Mouse (Mus musculus): ENCODE measurements around the gene Sult3a1.
"Not testable (repeated sequence)": the region's sequence is repeated elsewhere in the genome, so short reads cannot be mapped to it uniquely, and the experiment has no call there.

The Sult3a1 gene

DNA sequence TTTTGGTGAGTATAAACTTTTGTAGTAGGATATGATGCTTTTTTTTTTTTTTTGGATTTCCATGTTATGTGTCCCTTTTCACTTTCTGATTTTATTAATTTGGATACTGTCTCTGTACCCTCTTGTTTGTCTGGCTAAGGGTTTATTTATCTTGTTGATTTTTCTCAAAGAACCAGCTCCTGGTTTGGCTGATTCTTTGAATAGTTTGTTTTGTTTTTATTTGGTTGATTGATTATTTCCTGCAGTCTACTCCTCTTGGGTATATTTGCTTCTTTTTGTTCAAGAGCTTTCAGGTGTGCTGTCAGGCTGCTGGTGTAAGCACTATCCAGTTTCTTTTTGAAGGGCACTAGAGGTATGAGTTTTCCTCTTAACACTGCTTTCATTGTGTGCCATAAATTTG is at the start of gene Sult3a1:
Sult3a1 (plus strand) TSS at position 301 of the 400 bp plus-strand sequence.
- in situ Hi-C loops (cut with MboI, MseI) = no loop called here

DNA sequence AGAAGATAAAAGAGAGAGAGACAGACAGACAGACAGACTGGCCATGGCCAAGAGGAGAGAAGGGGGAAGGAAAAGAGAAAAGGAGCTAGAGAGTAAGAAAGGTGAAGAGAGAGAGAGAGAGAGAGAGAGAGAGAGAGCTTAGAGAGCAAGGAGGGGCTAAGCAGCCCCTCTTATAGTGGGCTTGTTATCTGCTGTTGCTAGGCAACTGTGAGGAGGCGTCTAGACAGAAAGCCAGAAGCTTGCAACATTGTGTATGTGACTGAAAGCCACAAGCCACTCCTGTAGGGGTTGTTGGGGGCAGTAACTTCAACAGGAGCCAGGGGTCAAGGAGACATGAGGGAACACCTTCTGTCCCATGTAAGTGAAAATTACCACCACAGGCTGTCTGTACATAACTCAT is 45.7 kb upstream of the Sult3a1 start:
- in situ Hi-C loops (cut with MboI, MseI) = no loop called here

GRCm38 (mm10) chr10:33814266-33814665 is 43.3 kb upstream of the Sult3a1 start:
- in situ Hi-C loops (cut with MboI, MseI) = no loop called here

DNA sequence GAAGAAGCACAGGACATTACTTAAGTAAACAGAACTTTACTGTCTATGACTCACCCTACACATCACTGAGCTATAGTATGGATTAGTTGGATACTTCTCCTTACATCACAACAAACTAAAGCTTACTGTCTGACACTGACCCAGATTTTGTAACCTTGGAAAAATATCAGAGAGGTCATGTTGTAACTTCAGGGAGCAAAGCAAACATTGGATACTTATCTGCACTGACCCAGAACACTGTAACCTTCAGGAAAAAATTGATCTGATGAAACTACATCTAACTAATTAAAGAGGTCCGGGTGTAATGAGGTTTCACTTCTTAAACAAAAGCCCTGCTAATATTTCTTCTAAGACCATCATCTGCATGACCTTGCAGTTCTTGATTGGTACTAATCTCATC is 40.6 kb upstream of the Sult3a1 start:
- in situ Hi-C loops (cut with MboI, MseI) = no loop called here

DNA sequence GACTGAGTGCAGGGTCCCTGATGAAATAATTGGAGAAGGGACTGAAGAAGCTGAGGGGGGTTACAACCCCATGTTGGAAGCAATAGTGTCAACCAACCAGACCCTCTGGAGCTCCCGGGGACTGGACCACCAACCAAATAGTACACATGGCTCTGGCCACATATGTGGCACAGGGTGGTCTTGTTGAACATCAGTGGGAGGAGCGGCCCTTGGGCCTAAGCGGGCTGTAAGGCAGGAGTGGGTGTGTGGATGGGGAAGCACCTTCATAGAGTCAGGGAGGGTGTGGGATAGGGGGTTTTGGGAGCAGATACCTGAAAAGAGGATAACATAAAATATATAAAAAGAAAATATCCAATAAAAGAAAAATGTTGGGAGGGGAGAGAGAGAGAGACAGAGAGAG is 36.6 kb upstream of the Sult3a1 start:
- in situ Hi-C loops (cut with MboI, MseI) = no loop called here

- in situ Hi-C loops (cut with MboI, MseI) = loop anchor here in 1 of 2 experiments (10.0 kb wide), 1 partner anchor 1379 kb away; no protein-coding TSS in a partner anchor
Measured at GRCm38 (mm10) chr10:33865994-33866393, 8.5 kb downstream of the Sult3a1 start.

- in situ Hi-C loops (cut with MboI, MseI) = no loop called here
Measured at GRCm38 (mm10) chr10:33870441-33870840, 12.9 kb downstream of the Sult3a1 start.

DNA sequence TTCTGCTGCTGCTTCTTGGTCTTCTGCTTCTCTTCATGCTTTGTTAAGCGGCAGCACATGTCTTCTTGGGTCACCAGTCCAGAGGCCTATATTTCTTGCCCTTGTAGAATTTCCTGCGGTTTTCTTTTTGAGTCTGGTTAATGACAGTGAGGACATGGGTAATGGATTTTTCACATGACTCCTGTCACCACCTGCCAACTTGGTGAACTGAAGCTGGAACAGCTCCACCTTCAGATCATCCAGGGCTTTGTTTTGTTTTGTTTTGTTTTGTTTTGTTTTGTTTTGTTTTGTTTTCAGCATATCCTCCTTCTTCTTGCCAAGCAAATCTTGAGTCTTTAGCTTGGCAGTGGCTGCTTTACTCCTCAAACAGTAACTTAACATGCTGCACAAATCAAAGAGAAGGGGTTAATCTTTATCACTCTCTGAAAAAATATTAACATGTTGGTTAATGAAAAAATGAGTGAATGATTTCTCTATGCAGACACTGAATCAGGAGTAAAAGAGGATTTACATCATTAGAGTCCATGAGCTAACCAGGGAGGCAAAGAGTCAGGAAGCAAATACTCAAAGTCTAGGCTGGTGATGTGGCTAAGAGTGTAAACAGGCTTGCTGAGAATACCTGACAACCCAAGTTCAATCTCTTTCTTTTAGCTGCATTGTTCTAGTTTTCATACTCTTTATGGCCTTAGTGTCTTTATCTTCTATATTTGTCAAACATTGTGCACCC is 15.3 kb downstream of the Sult3a1 start:
- in situ Hi-C loops (cut with MboI, MseI) = no loop called here

DNA sequence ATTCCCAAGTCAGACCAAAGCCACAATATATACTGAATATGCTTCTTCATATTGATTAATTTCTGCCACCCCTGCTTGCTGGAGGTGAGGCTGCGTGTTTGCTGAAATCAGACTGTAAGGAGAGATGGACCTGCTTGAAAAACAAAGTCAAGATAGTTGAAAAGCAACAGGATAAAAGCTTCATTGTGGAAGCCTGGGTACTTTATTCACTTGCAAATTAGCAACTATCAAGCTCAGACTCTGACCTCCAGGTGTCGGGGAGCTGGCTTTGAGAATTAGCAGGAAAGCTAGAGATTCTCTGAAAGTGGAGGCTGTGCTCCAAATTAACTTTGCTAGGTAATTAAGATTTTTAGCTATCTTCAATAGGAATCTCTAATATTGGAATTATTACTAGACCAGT is 24.9 kb downstream of the Sult3a1 start:
- in situ Hi-C loops (cut with MboI, MseI) = not testable (repeated sequence)

GRCm38 (mm10) chr10:33901520-33901919 is 44.0 kb downstream of the Sult3a1 start:
- in situ Hi-C loops (cut with MboI, MseI) = not testable (repeated sequence)

DNA sequence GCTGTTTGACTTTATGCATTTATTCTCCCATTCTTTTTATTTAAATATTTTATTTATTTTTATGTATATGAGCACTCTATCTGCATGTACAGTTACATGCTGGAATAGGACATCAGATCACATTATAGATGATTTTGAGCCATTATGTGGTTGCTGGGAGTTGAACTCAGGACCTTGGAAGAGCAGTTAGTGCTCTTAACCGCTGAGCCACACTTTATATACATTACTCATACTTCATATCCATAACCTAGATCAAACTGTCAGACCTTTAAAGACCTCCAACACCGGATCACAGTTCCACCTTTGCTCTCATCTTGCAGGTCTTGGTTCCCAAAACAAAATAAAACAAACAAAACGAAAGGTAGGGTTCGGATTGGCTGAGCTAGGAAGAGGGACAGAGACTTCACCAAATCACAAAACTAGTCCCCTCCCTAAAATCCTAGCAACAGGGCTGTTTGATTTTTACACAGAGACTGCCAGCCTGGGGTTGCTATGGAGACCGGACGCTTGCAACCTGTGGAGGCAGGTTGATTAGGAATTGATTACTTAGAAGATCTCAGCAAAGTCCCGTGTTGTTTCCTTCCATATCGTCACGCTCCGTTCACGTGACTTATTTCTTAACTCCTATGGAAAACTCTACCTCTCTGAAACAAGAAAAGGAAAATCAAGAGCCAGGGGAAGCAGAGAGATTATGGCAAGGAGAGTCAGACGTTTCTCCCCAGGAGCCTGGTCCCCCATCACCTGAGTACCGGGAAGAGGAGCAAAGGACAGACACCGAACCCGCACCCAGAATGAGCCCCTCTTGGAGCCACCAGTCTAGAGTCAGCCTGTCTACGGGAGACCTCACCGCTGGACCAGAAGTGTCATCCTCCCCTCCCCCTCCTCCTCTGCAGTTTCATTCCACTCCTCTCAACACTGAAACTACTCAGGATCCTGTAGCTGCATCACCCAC is 47.3 kb downstream of the Sult3a1 start, which contains the start of gene Rsph4a:
Rsph4a (plus strand) TSS at position 582 of the 952 bp plus-strand sequence.
- in situ Hi-C loops (cut with MboI, MseI) = no loop called here

GRCm38 (mm10) chr10:33905489-33905888 is 48.0 kb downstream of the Sult3a1 start:
- in situ Hi-C loops (cut with MboI, MseI) = no loop called here
